Mouse (Mus musculus) lung, postnatal 0 days (tissue): Measurements from ENCODE around the gene Trmt2a. TPM values are rescaled to one million over a fixed set of nuclear protein-coding genes. Genes with fewer than 3 reads are reported as not detected.

Experiments used
- ATAC-seq: fragments of 200-750 bp; cut with Nextera tagmentation; 2 replicates; pipeline ENCODE4 v1.8.0; 2017; ENCODE audit warnings: moderate library complexity
- DNase-seq: peaks from one replicate; pipeline ENCODE4 v3.0.0-alpha.2; 2016; ENCODE audit warnings: low spot score
- H3K27ac ChIP-seq: fragments of 300-500 bp; sonication (generic); 2 replicates; pipeline ENCODE4 v1.5.1; 2014; ENCODE audit warnings: antibody characterized with exemption, mild to moderate bottlenecking, low read length, mixed read lengths
- H3K27me3 ChIP-seq: fragments of 300-500 bp; sonication (generic); replicated peaks from 2 replicates; pipeline ENCODE4 v1.6.1; 2014; ENCODE audit warnings: low read length, mixed read lengths; ENCODE audit not compliant: insufficient read depth
- H3K36me3 ChIP-seq: fragments of 300-500 bp; sonication (generic); 2 replicates; pipeline ENCODE4 v1.6.1; 2014; ENCODE audit warnings: low read length, mixed read lengths; ENCODE audit not compliant: insufficient read depth
- H3K4me1 ChIP-seq: fragments of 300-500 bp; sonication (generic); 2 replicates; pipeline ENCODE4 v1.6.1; 2014; ENCODE audit warnings: antibody characterized with exemption, low read depth, low read length, mixed read lengths; ENCODE audit not compliant: insufficient read depth
- H3K4me2 ChIP-seq: fragments of 300-500 bp; sonication (generic); replicated peaks from 2 replicates; pipeline ENCODE4 v1.6.1; 2014; ENCODE audit warnings: low read depth, mild to moderate bottlenecking, low read length, moderate library complexity, mixed read lengths
- H3K4me3 ChIP-seq: fragments of 300-500 bp; sonication (generic); 2 replicates; pipeline ENCODE4 v1.5.1; 2014; ENCODE audit warnings: low read depth, low read length
- H3K9ac ChIP-seq: fragments of 300-500 bp; sonication (generic); replicated peaks from 2 replicates; pipeline ENCODE4 v1.6.1; 2014; ENCODE audit warnings: low read depth, mild to moderate bottlenecking
- H3K9me3 ChIP-seq: fragments of 300-500 bp; sonication (generic); 2 replicates; pipeline ENCODE4 v1.6.1; 2016; ENCODE audit warnings: low read length, mixed read lengths
- CTCF ChIP-seq: IDR thresholded peaks from 2 replicates; pipeline ENCODE4 v1.5.1; 2016; ENCODE audit warnings: antibody characterized with exemption, mild to moderate bottlenecking
- EP300 ChIP-seq: IDR thresholded peaks from 2 replicates; pipeline ENCODE4 v1.6.1; 2016; ENCODE audit warnings: antibody characterized with exemption, mild to moderate bottlenecking, control low read depth
- WGBS: fragments of 180-500 bp; shearing (Covaris S2); extraction: QIAGEN DNeasy Blood & Tissue Kit; methylation state at CpG from one replicate; pipeline ENCODE4 v1.1.7; 2014; 5-methylcytosine and 5-hydroxymethylcytosine counted together
- polyA plus RNA-seq: library from polyadenylated mRNA; unstranded; fragments of >200 nt; fragmentation: Nextera tagmentation; extraction: Ambion mirVana; gene quantifications from 2 replicates; pipeline ENCODE4 v1.2.1, GENCODE M21; 2015

Gene Trmt2a
- polyA plus RNA-seq, 1 experiment from 2014 or later = 39.7 TPM

- Histone ChIP-seq H3K9me3 (no peaks in the 10 kb centered on the region), H3K9ac (no peak overlapping the region), H3K4me3 (no peak overlapping the region), H3K27ac (no peak overlapping the region), H3K27me3 (no peaks in the 10 kb centered on the region), H3K36me3 (peaks cover 15% of the 10 kb centered on the region; the same call in 1 of the 2 replicates), H3K4me1 (no peaks in the 10 kb centered on the region), H3K4me2 (no peak overlapping the region)
- ATAC-seq (no peak), DNase-seq (no peak)
- 83% methylated on average over 6 of the region's 6 CpGs for WGBS
- TF ChIP-seq CTCF (no peak), EP300 (no peak)
These were observed 27.5 kb upstream of the Trmt2a start for GRCm38 (mm10) chr16:18220856-18221542.

- DNase-seq (no peak), ATAC-seq (no peak)
- no peak for TF ChIP-seq EP300
- TF ChIP-seq CTCF = peak; percentile 30
- H3K9ac ChIP-seq = no peak overlapping the region
- H3K4me1 ChIP-seq = no peaks in the 10 kb centered on the region
- H3K27me3 ChIP-seq = no peaks in the 10 kb centered on the region
- 86% methylated on average over 10 of the region's 11 CpGs for WGBS
- no peak overlapping the region for H3K4me2 ChIP-seq
- H3K36me3 ChIP-seq = peaks cover 15% of the 10 kb centered on the region; the same call in 1 of the 2 replicates
- H3K27ac ChIP-seq = no peak overlapping the region
- no peak overlapping the region for H3K4me3 ChIP-seq
- no peaks in the 10 kb centered on the region for H3K9me3 ChIP-seq
These were observed 27.0 kb upstream of the Trmt2a start for GRCm38 (mm10) chr16:18221543-18221898.

- Histone ChIP-seq H3K9ac (no peak overlapping the region), H3K4me3 (no peak overlapping the region)
These were observed 26.3 kb upstream of the Trmt2a start for GRCm38 (mm10) chr16:18222188-18222587.

GRCm38 (mm10) chr16:18227187-18227586 is 21.3 kb upstream of the Trmt2a start:
- H3K9me3 ChIP-seq = no peaks in the 10 kb centered on the region
- no peak overlapping the region for H3K9ac ChIP-seq
- 91% methylated on average over 12 of the region's 13 CpGs for WGBS
- no peak overlapping the region for H3K4me2 ChIP-seq
- TF ChIP-seq EP300 = no peak
- TF ChIP-seq CTCF = no peak
- H3K4me3 ChIP-seq = no peak overlapping the region
- H3K36me3 ChIP-seq = peaks cover 15% of the 10 kb centered on the region; the same call in 1 of the 2 replicates
- 0 out of 2 replicates have a peak, but pooled peaks cover 6% of the 10 kb centered on the region for H3K4me1 ChIP-seq
- no peaks in the 10 kb centered on the region for H3K27me3 ChIP-seq
- no peak overlapping the region for H3K27ac ChIP-seq
- no peak for ATAC-seq
- no peak for DNase-seq

More at GRCm38 (mm10) chr16:18222188-18222587, 26.3 kb upstream of the Trmt2a start:
- DNase-seq (no peak), ATAC-seq (no peak)
- Histone ChIP-seq H3K4me2 (no peak overlapping the region), H3K9me3 (no peaks in the 10 kb centered on the region), H3K36me3 (peaks cover 15% of the 10 kb centered on the region; the same call in 1 of the 2 replicates), H3K27me3 (no peaks in the 10 kb centered on the region), H3K27ac (no peak overlapping the region), H3K4me1 (no peaks in the 10 kb centered on the region)
- TF ChIP-seq CTCF (no peak), EP300 (no peak)
- WGBS = 75% methylated on average over 11 of the region's 11 CpGs

- 92% methylated on average over 20 of the region's 20 CpGs for WGBS
These were observed 20.5 kb upstream of the Trmt2a start for GRCm38 (mm10) chr16:18227897-18228422.

DNA sequence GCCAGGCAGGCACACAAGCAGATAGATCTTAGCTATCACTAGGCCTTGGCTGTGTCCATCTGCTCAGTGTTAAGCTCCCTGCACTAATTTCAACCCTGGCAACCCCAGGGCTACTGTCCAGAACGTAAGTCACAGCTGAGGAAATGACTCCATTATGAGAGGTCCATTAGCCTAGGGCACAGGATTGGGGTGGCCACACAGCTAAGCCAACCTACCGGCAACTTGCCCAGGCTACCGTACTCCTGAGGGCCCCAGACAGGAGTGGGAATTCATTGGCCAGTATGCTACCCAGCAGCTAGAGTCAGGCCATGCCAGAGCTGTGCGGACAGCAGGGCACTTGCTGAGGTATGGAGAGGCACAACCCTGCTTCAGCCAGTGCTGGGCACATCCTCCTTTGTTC is 19.6 kb upstream of the Trmt2a start:
- no peak for ATAC-seq
- TF ChIP-seq CTCF = no peak
- no peak for TF ChIP-seq EP300
- 96% methylated on average over 4 of the region's 4 CpGs for WGBS
- Histone ChIP-seq H3K4me2 (no peak overlapping the region), H3K27me3 (no peaks in the 10 kb centered on the region), H3K27ac (no peak overlapping the region), H3K4me3 (no peak overlapping the region), H3K9me3 (no peaks in the 10 kb centered on the region), H3K9ac (no peak overlapping the region), H3K36me3 (peaks cover 8% of the 10 kb centered on the region; the same call in 1 of the 2 replicates), H3K4me1 (peaks cover 7% of the 10 kb centered on the region; the same call in 1 of the 2 replicates)
- DNase-seq = no peak

More at GRCm38 (mm10) chr16:18227897-18228422, 20.5 kb upstream of the Trmt2a start:
- Histone ChIP-seq H3K27me3 (no peaks in the 10 kb centered on the region), H3K9me3 (no peaks in the 10 kb centered on the region), H3K4me2 (no peak overlapping the region), H3K9ac (no peak overlapping the region), H3K4me3 (no peak overlapping the region), H3K4me1 (0 out of 2 replicates have a peak, but pooled peaks cover 6% of the 10 kb centered on the region), H3K27ac (no peak overlapping the region), H3K36me3 (peaks cover 12% of the 10 kb centered on the region; the same call in 1 of the 2 replicates)
- DNase-seq = no peak
- TF ChIP-seq EP300 (no peak), CTCF (no peak)
- no peak for ATAC-seq
